Mouse (Mus musculus) ES-Bruce4 (cell line): ENCODE data around the gene Coq6. TPM values are rescaled to one million over a fixed set of nuclear protein-coding genes. Genes with fewer than 3 reads are reported as not detected.

Experiments used
- H3K27ac ChIP-seq: 2 replicates; pipeline ENCODE4 v1.5.1; 2012; ENCODE audit warnings: low read length, inconsistent platforms; ENCODE audit not compliant: insufficient read depth
- H3K27me3 ChIP-seq: 2 replicates; pipeline ENCODE4 v1.6.1; 2012; ENCODE audit warnings: mild to moderate bottlenecking, low read length, inconsistent platforms; ENCODE audit not compliant: control insufficient read depth, poor library complexity, insufficient read depth, severe bottlenecking
- H3K36me3 ChIP-seq: 2 replicates; pipeline ENCODE4 v1.6.1; 2012; ENCODE audit warnings: inconsistent platforms, mild to moderate bottlenecking, low read length, moderate library complexity; ENCODE audit not compliant: control insufficient read depth, poor library complexity, insufficient read depth, severe bottlenecking
- H3K4me1 ChIP-seq: one replicate; pipeline ENCODE4 v1.8.1; 2011; ENCODE audit warnings: low read length; ENCODE audit not compliant: control insufficient read depth, insufficient read depth
- H3K4me3 ChIP-seq: 2 replicates; pipeline ENCODE4 v1.5.1; 2011; ENCODE audit warnings: low read depth, mild to moderate bottlenecking, low read length
- H3K9ac ChIP-seq: 2 replicates; pipeline ENCODE4 v1.6.1; 2012; ENCODE audit warnings: low read depth, mild to moderate bottlenecking, inconsistent platforms; ENCODE audit not compliant: poor library complexity, severe bottlenecking
- H3K9me3 ChIP-seq: replicated peaks from 2 replicates; pipeline ENCODE4 v1.6.1; 2012; ENCODE audit warnings: mild to moderate bottlenecking, low read length, inconsistent platforms; ENCODE audit not compliant: control insufficient read depth, poor library complexity, insufficient read depth, severe bottlenecking
- CTCF ChIP-seq: IDR thresholded peaks from one replicate; pipeline ENCODE4 v1.8.1; 2011; ENCODE audit warnings: low read depth, low read length
- EP300 ChIP-seq: IDR thresholded peaks from 2 replicates; pipeline ENCODE4 v1.6.1; 2011; ENCODE audit warnings: low read depth, low read length; ENCODE audit not compliant: insufficient read depth
- POLR2A ChIP-seq: IDR thresholded peaks from one replicate; pipeline ENCODE4 v1.8.1; 2011; ENCODE audit warnings: low read length; ENCODE audit not compliant: insufficient read depth
- polyA plus RNA-seq: library from polyadenylated mRNA; stranded (reverse); fragments of >200 nt; gene quantifications from 2 replicates; pipeline ENCODE4 v1.2.4, GENCODE M21; 2011; ENCODE audit warnings: low read depth; ENCODE audit not compliant: missing spikeins, insufficient read depth, insufficient read length

The Coq6 gene
- polyA plus RNA-seq, 1 experiment, result 18.4 TPM

DNA sequence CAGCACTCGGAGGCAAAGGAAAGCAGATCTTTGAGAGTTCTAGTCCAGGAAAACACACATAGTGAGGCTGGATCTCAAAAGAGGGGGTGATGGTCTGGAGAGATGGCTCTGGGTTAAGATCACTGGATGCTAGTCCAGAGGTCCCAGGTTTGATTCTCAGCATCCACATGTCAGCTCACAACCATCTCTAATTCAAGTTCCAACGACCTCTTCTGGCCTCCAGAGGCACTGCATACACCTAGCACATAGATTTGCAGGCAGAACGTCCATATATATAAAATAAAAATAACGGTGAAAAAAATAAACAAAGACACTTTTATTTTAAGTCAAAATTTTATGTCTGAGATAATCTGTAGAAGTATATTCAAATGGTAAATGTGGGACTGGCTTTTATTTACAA is 45.8 kb downstream of the Coq6 start:
- no peak overlapping the region for H3K4me3 ChIP-seq
- H3K4me1 ChIP-seq, result no peaks in the 10 kb centered on the region
- TF ChIP-seq EP300 (no peak), POLR2A (no peak), CTCF (no peak)
- no peaks in the 10 kb centered on the region for H3K9me3 ChIP-seq
- H3K27me3 ChIP-seq, result no peaks in the 10 kb centered on the region
- H3K9ac ChIP-seq, result no peak overlapping the region
- no peaks in the 10 kb centered on the region for H3K36me3 ChIP-seq
- H3K27ac ChIP-seq, result no peak overlapping the region

DNA sequence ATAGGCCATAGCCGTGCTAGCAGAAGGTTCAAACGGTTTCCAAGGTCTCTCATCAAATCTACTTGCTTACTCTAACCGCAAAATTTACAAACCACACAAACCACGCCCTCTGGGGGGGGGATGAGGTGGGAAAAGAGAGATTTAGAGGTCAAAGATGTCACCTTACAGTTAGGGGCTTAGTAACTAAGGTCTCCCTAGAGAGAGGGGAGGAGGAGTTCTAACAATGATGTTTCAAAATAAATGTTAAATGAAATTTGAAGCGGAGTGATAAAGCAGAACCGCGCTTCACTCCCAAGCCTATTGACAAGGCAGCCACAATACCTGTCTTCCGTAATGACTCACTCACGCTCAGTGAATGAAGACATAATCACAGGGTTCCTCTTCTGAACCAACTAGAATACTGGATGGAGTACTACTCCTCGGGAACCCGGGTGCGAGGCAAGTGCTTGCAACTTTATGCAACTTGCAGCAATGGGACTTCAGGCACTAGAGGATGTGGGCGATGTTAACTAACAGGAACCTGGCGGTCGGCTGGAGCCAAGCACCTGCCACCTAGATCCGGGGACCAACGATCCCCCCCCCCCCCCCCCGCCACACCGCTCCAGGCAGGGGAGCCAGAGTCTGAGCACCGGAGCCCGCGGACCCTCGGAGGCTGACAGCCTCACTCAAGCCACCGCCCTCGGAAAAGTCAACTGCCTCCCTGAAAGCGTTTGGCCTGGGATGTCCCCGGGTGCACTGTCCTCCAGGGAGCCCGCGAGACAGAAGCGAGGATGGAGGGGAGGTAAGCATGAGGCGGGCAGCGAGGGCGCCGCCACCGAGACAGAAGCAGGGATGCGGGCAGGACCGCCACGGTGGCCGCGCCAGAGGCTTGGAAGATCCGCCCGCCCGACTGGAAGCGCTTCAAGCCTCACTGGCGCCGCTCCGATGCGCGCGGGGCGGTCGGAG is 46.7 kb downstream of the Coq6 start:
- TF ChIP-seq POLR2A (no peak), CTCF (no peak), EP300 (no peak)

DNA sequence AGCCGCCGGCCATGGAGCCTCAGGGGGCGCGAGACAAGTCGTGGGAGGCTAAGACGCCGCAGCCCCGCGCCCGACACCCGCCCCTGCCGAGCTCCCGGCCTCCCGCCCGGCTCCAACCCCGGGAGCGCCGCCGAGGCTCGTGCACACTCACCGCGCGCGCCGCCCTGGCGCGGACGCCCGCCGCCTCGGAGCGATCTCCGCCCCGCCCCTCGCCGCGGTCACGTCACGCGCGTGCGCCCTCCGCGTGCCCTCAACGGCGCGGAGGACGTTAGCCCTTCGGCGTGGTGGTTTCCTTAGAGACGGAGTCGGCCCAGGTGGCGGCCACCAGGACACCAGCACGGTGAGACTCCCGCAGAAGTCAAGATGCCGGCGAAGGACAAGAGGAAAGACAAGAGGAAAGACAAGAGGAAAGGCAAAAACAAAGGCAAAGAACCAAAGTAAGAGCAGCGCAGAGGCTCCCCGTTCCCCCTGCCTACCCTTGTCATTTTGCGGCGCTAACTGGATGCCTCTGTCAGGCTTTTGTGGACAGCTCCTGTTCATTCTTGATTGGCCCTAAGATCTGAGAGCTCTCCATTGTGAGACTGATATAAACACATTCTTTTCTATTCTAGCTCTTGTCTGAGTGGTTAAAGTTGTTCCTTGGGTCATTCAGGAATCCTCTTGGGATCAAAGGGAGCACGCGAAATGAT is 47.5 kb downstream of the Coq6 start, which contains the start of the genes Entpd5 and Bbof1:
Gene Entpd5, minus strand, starts transcription at position 211 of the 689 bp plus-strand sequence.
Gene Bbof1, plus strand, starts transcription at position 253 of the 689 bp plus-strand sequence.
- no peaks in the 10 kb centered on the region for H3K36me3 ChIP-seq
- H3K27me3 ChIP-seq, result no peaks in the 10 kb centered on the region
- no peaks in the 10 kb centered on the region for H3K4me1 ChIP-seq
- H3K4me3 ChIP-seq, result peak within 1 kb of the TSS; percentile 90
- no peaks in the 10 kb centered on the region for H3K9me3 ChIP-seq
- peak within 1 kb of the TSS; percentile 85 for H3K9ac ChIP-seq
- no peak within 1 kb of the TSS for H3K27ac ChIP-seq
- TF ChIP-seq POLR2A (no peak), CTCF (no peak), EP300 (no peak)

More for the DNA sequence above, 46.7 kb downstream of the Coq6 start:
- H3K27ac ChIP-seq, result no peak overlapping the region
- peak overlapping the region; percentile 90 for H3K4me3 ChIP-seq
- H3K27me3 ChIP-seq, result no peaks in the 10 kb centered on the region
- no peaks in the 10 kb centered on the region for H3K36me3 ChIP-seq
- no peaks in the 10 kb centered on the region for H3K9me3 ChIP-seq
- H3K9ac ChIP-seq, result peak overlapping the region; percentile 85
- H3K4me1 ChIP-seq, result no peaks in the 10 kb centered on the region

DNA sequence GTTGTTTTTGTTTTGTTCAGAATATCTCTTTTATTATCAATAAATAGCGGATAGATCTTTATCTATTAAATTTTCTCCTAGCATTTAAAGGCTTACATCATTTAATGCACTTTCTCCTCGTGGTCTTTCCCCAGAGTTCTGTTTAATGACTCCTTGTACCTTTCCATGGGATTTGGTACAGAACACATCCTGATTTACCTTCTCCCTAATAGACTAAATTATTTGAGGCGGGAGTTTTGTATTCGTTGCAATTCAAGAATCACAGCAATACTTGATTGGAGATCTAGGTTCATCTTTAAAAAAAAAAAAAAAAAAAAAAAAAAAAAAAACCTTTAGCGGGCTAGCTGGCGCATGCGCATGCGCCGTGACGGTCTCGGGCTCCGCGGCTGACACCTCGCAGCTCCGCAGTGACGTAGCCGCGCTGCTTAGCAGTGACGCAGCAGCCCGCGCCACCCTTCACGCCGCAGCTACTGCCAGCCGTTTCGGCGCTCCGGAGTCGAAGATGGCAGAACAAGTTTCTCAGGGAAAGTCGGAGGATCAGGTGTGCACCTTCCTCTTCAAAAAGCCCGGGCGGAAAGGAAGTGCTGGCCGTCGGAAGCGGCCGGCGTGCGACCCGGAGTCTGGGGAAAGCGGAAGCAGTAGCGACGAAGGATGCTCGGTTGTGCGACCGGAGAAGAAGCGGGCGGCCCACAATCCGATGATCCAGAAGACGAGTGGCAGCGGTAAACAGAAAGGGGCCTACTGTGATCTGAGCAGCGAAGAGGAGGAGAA is 55.6 kb downstream of the Coq6 start, which contains the start of gene Rnf113a2:
Gene Rnf113a2, plus strand, starts transcription at position 363 of the 771 bp plus-strand sequence.
- no peaks in the 10 kb centered on the region for H3K9me3 ChIP-seq
- TF ChIP-seq POLR2A (no peak), EP300 (no peak), CTCF (no peak)
- H3K4me1 ChIP-seq, result no peaks in the 10 kb centered on the region
- H3K4me3 ChIP-seq, result peak within 1 kb of the TSS; percentile 79
- H3K27ac ChIP-seq, result no peak within 1 kb of the TSS
- H3K36me3 ChIP-seq, result no peaks in the 10 kb centered on the region; the same call in 1 of the 2 replicates
- no peaks in the 10 kb centered on the region for H3K27me3 ChIP-seq
- peak within 1 kb of the TSS; percentile 77 for H3K9ac ChIP-seq

DNA sequence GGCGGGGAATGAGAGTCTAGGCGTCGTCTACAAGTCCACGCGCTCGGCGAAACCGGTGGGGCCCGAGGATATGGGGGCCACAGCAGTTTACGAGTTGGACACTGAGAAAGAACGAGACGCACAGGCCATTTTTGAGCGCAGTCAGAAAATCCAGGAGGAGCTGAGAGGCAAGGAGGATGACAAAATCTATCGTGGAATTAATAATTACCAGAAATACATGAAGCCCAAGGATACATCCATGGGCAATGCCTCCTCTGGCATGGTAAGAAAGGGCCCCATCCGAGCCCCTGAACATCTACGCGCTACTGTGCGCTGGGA is 56.1 kb downstream of the Coq6 start:
- H3K9ac ChIP-seq, result peak overlapping the region; percentile 77
- H3K9me3 ChIP-seq, result no peaks in the 10 kb centered on the region
- H3K27me3 ChIP-seq, result no peaks in the 10 kb centered on the region
- TF ChIP-seq POLR2A (no peak), CTCF (no peak), EP300 (no peak)
- H3K27ac ChIP-seq, result no peak overlapping the region
- H3K36me3 ChIP-seq, result no peaks in the 10 kb centered on the region; the same call in 1 of the 2 replicates
- peak overlapping the region; percentile 79 for H3K4me3 ChIP-seq
- no peaks in the 10 kb centered on the region for H3K4me1 ChIP-seq

Other genes with a start within 250 kb of the Coq6 start
- gene Dnal1, start 247.3 kb upstream of the Coq6 start, polyA plus RNA-seq, result 13.3 and 15.1 TPM in 2 replicates
- 0.38 TPM in 1 of 2 replicates, not detected in the other for gene Pnma1, start 213.2 kb upstream of the Coq6 start, polyA plus RNA-seq
- gene Elmsan1, start 142.8 kb upstream of the Coq6 start, polyA plus RNA-seq, result 28.3 and 30.1 TPM in 2 replicates
- 28.1 and 31.2 TPM in 2 replicates for gene Ptgr2, start 76.4 kb upstream of the Coq6 start, polyA plus RNA-seq
- gene Zfp410, start 44.8 kb upstream of the Coq6 start, polyA plus RNA-seq, result 37.3 and 41.7 TPM in 2 replicates
- gene Fam161b, start 176 bp downstream of the Coq6 start, polyA plus RNA-seq, result 1.3 and 1.4 TPM in 2 replicates
- 5.3 and 8.0 TPM in 2 replicates for gene Entpd5, start 47.4 kb downstream of the Coq6 start, polyA plus RNA-seq
- 1.1 and 1.8 TPM in 2 replicates for gene Bbof1, start 47.4 kb downstream of the Coq6 start, polyA plus RNA-seq
- gene Rnf113a2, start 55.5 kb downstream of the Coq6 start, polyA plus RNA-seq, result 19.8 and 20.2 TPM in 2 replicates
- 26.7 and 30.4 TPM in 2 replicates for gene Aldh6a1, start 89.3 kb downstream of the Coq6 start, polyA plus RNA-seq
- 26.3 and 29.5 TPM in 2 replicates for gene Lin52, start 89.8 kb downstream of the Coq6 start, polyA plus RNA-seq
- gene Vsx2, start 208.1 kb downstream of the Coq6 start, polyA plus RNA-seq, result 0.18 TPM in 1 of 2 replicates, not detected in the other